Mouse (Mus musculus) embryonic fibroblast, embryonic 13.5 days (primary cell): ENCODE results near the gene Fn3k. TPM values are rescaled to one million over a fixed set of nuclear protein-coding genes. Genes with fewer than 3 reads are reported as not detected.

Experiments used
- H3K27ac ChIP-seq: 2 replicates; pipeline ENCODE4 v1.5.1; 2012; ENCODE audit warnings: low read length, control low read depth, inconsistent platforms; ENCODE audit not compliant: insufficient read depth
- H3K4me1 ChIP-seq: 2 replicates; pipeline ENCODE4 v1.6.1; 2011; ENCODE audit warnings: low read length; ENCODE audit not compliant: control insufficient read depth, insufficient read depth
- H3K4me3 ChIP-seq: 2 replicates; pipeline ENCODE4 v1.5.1; 2011; ENCODE audit warnings: mild to moderate bottlenecking, control low read depth, low read length; ENCODE audit not compliant: insufficient read depth
- CTCF ChIP-seq: IDR thresholded peaks from 2 replicates; pipeline ENCODE4 v1.5.1; 2011; ENCODE audit warnings: mild to moderate bottlenecking, control low read depth, low read length, moderate library complexity, borderline replicate concordance; ENCODE audit not compliant: insufficient read depth
- POLR2A ChIP-seq: IDR thresholded peaks from 2 replicates; pipeline ENCODE4 v1.6.1; 2011; ENCODE audit warnings: low read depth, mild to moderate bottlenecking, control low read depth, low read length, moderate library complexity
- polyA plus RNA-seq: library from polyadenylated mRNA; stranded (reverse); fragments of >200 nt; gene quantifications from 2 replicates; pipeline ENCODE4 v1.2.4, GENCODE M21; 2011; ENCODE audit warnings: low read depth; ENCODE audit not compliant: missing spikeins, insufficient read length

Fn3k gene
- polyA plus RNA-seq, 1 experiment: not detected

DNA sequence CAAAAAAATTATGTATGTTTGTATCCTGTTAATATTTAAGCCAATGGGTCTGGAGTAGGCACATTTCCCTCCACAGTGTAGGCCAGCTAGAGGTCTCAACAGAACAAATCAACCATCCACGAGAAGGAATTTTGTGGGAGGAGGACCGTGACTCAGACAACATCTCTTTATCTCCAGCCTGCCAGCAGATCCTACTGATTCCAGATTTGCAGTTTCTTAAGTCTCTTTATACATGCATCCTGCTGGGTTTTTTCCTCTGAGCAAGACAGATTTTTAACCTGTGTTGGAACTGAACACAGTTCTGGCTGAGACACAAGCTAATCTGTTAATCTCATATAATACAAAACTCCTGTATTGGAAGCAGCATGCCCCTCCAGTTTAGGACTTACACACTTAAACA, 15.8 kb upstream of the Fn3k start:
- Histone ChIP-seq H3K4me3 (no peak overlapping the region), H3K4me1 (peaks cover 7% of the 10 kb centered on the region; the same call in 1 of the 2 replicates), H3K27ac (no peak overlapping the region)
- TF ChIP-seq CTCF: no peak
- TF ChIP-seq POLR2A: no peak

- H3K4me3 ChIP-seq: peak overlapping the region; percentile 42; the same call in 1 of the 2 replicates
- H3K27ac ChIP-seq: no peak overlapping the region
- TF ChIP-seq POLR2A (no peak), CTCF (no peak)
- peaks cover 6% of the 10 kb centered on the region; the same call in 1 of the 2 replicates for H3K4me1 ChIP-seq
Observed at GRCm38 (mm10) chr11:121420379-121420778, 14.3 kb upstream of the Fn3k start.

GRCm38 (mm10) chr11:121420830-121421552, 13.7 kb upstream of the Fn3k start, which contains the start of gene Fn3krp:
Fn3krp (plus strand) TSS chr11:121421401.
- Histone ChIP-seq H3K4me3 (peak within 1 kb of the TSS; percentile 89), H3K4me1 (peaks cover 5% of the 10 kb centered on the region; the same call in 1 of the 2 replicates), H3K27ac (peak within 1 kb of the TSS; percentile 12)
- peak; percentile 64 for TF ChIP-seq POLR2A
- TF ChIP-seq CTCF: peak; percentile 38; the same call in 1 of the 2 replicates

DNA sequence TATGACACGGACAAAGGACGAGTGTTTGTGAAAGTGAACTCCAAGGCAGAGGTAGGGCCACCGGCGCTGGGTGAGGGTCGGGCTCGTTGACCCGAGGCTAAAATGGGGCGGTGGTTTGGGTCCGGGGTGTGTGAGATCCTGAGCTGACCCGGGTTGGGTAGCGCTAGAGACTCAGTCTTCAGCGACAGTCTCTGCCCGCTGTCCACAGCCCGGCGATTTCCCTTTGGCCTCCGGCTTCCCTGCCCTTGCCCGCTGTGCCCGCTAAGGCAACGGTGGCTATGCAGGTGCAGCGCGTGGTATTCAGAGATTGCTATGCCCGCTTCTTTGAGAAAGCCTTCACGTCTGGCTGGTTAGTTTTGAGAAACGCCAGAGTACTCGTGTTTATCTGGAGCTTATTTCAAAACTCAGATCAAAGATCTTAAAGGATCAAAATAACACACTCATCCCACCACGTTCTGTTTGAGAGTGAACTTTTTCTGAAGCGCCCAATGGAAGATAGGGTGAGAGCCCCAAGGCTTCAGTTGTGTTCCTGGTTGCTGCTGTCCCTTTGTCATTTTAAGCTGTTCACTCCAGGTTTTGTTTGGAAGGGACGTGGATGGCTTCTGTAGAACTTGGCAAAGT, 13.1 kb upstream of the Fn3k start:
- H3K27ac ChIP-seq: no peak overlapping the region
- H3K4me3 ChIP-seq: peak overlapping the region; percentile 89
- H3K4me1 ChIP-seq: peaks cover 5% of the 10 kb centered on the region; the same call in 1 of the 2 replicates
- TF ChIP-seq POLR2A (no peak), CTCF (no peak)

DNA sequence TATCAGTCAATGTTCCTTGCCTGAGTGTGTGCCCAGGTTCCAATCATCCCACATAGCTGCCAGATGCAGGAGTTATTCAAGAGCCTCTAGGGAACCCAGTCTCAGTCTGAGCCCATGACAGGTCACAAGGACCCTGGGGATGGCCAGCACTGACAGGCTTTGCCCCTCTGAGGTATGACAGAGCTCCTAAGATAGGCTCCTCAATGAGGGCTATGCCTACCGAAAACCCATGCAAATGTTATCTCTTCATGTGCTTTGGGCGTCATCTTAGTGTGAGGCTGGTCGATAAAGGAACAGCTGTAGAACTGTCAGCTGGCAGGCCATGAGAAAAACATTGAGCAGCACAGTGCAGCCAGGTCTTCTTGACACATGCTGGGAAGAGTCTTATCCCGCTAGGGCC, 1.3 kb upstream of the Fn3k start:
- Histone ChIP-seq H3K4me1 (no peaks in the 10 kb centered on the region), H3K4me3 (no peak overlapping the region), H3K27ac (no peak overlapping the region)
- TF ChIP-seq CTCF (no peak), POLR2A (no peak)

- Histone ChIP-seq H3K4me1 (no peaks in the 10 kb centered on the region), H3K4me3 (no peak overlapping the region), H3K27ac (no peak overlapping the region)
- TF ChIP-seq CTCF (no peak), POLR2A (no peak)
Observed at GRCm38 (mm10) chr11:121437236-121437635, 2.5 kb downstream of the Fn3k start.

GRCm38 (mm10) chr11:121439686-121440292, 5.1 kb downstream of the Fn3k start:
- Histone ChIP-seq H3K4me3 (no peak overlapping the region), H3K4me1 (no peaks in the 10 kb centered on the region), H3K27ac (no peak overlapping the region)
- no peak for TF ChIP-seq POLR2A

DNA sequence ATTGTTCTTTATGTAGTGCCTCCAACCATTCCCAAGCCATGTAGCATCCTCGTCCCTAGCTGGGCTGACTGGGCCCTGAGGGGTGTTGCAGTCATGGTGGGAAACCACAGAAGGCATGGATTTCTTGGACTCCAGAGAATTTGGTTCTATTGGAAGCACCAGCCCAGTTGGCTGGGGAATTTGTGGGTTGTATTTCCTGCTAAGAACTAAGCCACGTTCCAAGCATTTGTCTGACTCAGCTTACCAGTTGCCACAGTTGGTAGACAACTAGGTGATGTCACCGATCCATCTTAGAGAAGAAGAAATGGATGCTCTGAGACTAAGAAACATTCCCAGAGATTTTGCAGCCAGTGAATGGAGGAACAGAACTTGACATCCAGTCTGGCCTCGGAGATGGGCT, 6.9 kb downstream of the Fn3k start:
- no peak for TF ChIP-seq CTCF
- TF ChIP-seq POLR2A: no peak
- no peak overlapping the region for H3K4me3 ChIP-seq
- no peaks in the 10 kb centered on the region for H3K4me1 ChIP-seq
- no peak overlapping the region for H3K27ac ChIP-seq

GRCm38 (mm10) chr11:121442076-121442475, 7.4 kb downstream of the Fn3k start:
- H3K4me1 ChIP-seq: no peaks in the 10 kb centered on the region
- no peak overlapping the region for H3K27ac ChIP-seq
- H3K4me3 ChIP-seq: no peak overlapping the region
- TF ChIP-seq POLR2A: no peak

DNA sequence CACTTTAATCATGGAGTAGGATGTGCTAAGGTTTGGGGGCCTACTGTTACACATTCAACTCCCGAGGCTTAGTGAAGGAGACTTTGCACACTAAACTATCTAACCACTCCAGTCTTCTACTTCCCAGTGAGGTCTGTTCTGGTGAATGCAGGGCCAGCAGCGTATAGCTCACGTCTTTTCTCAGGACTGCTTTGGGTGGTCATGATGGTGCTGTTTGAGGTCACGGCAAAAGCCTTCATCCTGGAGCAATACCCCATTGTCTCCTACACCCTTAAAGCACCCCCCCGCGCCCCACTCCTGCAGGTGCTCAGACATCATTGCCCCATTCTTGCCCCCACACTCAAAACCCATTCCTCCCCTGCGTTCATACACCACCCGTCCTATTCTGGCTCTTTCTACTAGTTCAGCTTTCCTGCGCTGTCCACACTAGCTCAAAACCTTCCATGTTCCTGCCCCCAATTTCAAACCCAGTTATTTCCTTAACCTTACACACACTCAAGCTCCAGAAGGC, 16.6 kb downstream of the Fn3k start:
- no peaks in the 10 kb centered on the region for H3K4me1 ChIP-seq
- peak overlapping the region; percentile 84 for H3K4me3 ChIP-seq
- TF ChIP-seq CTCF (no peak), POLR2A (no peak)
- no peak overlapping the region for H3K27ac ChIP-seq
